Mouse (Mus musculus): ENCODE measurements around the gene Olfr810. TPM values are rescaled to one million over a fixed set of nuclear protein-coding genes. Genes with fewer than 3 reads are reported as not detected.

Gene Olfr810
- polyA plus RNA-seq (2015; fragmentation: Nextera tagmentation; extraction: Ambion mirVana), result not detected in 2 replicates

DNA sequence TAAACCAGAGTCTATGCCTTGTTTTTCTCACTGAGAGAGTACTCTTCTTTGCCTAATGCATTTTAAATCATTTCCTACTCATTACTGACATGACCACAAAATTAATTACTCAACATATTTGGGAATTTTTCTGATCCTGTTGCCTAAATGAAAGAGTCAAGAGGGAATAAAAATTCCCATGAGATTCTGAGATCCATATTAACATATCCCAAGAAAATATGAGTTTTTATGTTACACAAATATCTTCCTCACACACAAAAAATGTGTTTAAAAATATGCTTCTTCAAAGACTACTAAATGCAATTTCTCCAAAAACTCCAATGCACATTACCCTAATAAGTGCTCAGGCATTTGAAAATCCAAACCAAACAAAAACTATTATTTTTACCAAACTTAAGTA is at the start of gene Olfr810:
Olfr810 (minus strand) TSS at position 101 of the 400 bp plus-strand sequence.
- no peak for ATAC-seq (replicated peaks)
- no peaks in the 10 kb centered on the region for H3K9me3 ChIP-seq

DNA sequence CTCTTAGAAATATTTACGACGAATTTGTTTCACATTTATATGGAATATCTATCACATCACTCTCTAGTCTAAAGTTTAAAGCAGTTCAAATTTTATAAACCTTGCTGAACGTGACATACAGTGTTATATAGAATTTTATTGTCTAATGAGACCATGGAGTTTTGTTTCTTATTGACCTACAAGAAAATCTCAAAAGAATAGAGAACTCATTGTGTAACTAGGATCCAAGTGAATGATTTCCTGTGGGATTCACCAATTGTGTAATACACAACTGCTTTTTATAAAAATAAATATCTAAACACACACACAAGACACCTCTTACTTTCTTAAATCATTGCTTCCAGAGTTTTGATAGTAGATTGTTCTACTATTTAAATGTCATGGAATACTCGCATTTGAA is 9.6 kb upstream of the Olfr810 start, which contains the start of gene Olfr811:
Olfr811 (minus strand) TSS at position 101 of the 400 bp plus-strand sequence.
- Histone ChIP-seq H3K4me2 (replicated peaks) (no peak within 1 kb of the TSS), H3K9ac (replicated peaks) (no peak within 1 kb of the TSS), H3K27ac (replicated peaks) (no peak within 1 kb of the TSS), H3K4me3 (no peak within 1 kb of the TSS), H3K36me3 (no peaks in the 10 kb centered on the region), H3K9me3 (no peaks in the 10 kb centered on the region), H3K4me1 (no peaks in the 10 kb centered on the region), H3K27me3 (no peaks in the 10 kb centered on the region)
- no peak for ATAC-seq (replicated peaks)
- 88% methylated on average over 4 of the region's 4 CpGs for WGBS

More for the DNA sequence above, at the start of gene Olfr810:
- Histone ChIP-seq H3K36me3 (no peaks in the 10 kb centered on the region), H3K4me1 (no peaks in the 10 kb centered on the region), H3K27me3 (no peaks in the 10 kb centered on the region), H3K4me3 (no peak within 1 kb of the TSS), H3K4me2 (replicated peaks) (no peak within 1 kb of the TSS), H3K9ac (replicated peaks) (no peak within 1 kb of the TSS), H3K27ac (replicated peaks) (no peak within 1 kb of the TSS)

DNA sequence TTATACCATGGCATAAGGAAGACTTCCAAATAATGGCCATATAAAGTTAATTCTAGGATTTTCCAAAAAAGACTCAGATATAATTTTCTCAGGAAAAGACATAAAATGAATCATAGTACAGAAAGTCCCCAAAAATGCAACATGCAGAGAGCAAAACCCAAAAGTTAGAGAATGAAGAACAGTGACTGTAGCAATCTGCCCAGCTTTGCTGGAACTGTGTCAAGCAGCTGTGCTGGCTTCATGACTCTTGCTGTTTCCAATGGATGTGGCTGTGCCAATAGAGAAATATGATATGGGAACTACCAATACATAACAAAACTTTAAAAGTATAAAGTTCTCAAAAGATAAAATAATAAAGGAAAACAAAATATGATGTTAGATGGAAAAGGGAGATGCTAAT is 16.6 kb downstream of the Olfr810 start:
- Histone ChIP-seq H3K4me1 (no peaks in the 10 kb centered on the region), H3K4me2 (replicated peaks) (no peak overlapping the region), H3K4me3 (no peak overlapping the region), H3K9ac (replicated peaks) (no peak overlapping the region), H3K27me3 (no peaks in the 10 kb centered on the region), H3K9me3 (no peaks in the 10 kb centered on the region), H3K36me3 (no peaks in the 10 kb centered on the region), H3K27ac (replicated peaks) (no peak overlapping the region)
- no peak for ATAC-seq (replicated peaks)

DNA sequence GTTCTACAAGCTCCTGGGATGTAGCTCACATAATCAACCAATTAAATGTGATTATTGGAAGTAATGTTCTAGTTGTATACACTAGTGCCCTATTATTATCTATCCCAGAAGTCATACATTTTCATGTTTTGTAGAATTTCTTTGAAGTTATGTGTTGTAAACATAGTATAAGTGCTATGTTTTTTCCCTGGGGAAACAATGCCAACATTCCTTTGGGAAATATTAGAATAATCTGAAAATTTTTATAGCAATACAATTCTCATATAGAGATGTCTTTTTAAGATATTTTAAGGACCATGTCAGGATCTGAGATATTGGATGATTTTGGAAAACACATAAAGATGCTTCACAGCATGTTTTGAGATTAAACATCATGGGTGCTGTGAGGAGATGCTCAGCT is 20.4 kb downstream of the Olfr810 start, which contains the start of gene Olfr809:
Olfr809 (plus strand) TSS at position 301 of the 400 bp plus-strand sequence.
- Histone ChIP-seq H3K4me2 (replicated peaks) (no peak within 1 kb of the TSS), H3K36me3 (no peaks in the 10 kb centered on the region), H3K27ac (replicated peaks) (no peak within 1 kb of the TSS), H3K4me3 (no peak within 1 kb of the TSS), H3K9me3 (no peaks in the 10 kb centered on the region), H3K4me1 (no peaks in the 10 kb centered on the region), H3K27me3 (no peaks in the 10 kb centered on the region), H3K9ac (replicated peaks) (no peak within 1 kb of the TSS)
- no peak for ATAC-seq (replicated peaks)

DNA sequence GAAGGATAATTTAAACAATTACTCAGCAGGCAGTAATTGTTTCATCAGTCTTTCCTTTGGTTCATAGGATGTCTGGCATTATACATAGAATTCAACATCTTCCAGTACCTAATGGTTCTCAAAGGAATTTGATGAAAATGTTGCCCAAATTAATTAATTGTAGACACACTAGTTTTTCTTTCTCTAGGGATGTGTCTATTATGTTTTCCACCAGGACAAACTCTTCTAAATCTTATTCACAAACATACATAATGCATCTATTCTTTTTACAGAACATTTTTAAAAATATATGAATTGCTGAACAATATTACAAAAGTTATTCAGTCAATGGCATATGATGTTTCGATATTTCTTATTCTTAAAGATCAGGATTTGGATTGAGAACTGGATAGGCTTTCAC is 29.5 kb downstream of the Olfr810 start, which contains the start of gene Olfr808:
Olfr808 (plus strand) TSS at position 301 of the 400 bp plus-strand sequence.
- no peaks in the 10 kb centered on the region for H3K4me1 ChIP-seq
- no peak for ATAC-seq (replicated peaks)
- H3K36me3 ChIP-seq, result no peaks in the 10 kb centered on the region
- 94% methylated on average over 1 of the region's 1 CpGs for WGBS
- no peaks in the 10 kb centered on the region for H3K9me3 ChIP-seq
- no peak within 1 kb of the TSS for H3K4me2 ChIP-seq (replicated peaks)
- no peak within 1 kb of the TSS for H3K4me3 ChIP-seq
- no peak within 1 kb of the TSS for H3K27ac ChIP-seq (replicated peaks)
- no peak within 1 kb of the TSS for H3K9ac ChIP-seq (replicated peaks)
- H3K27me3 ChIP-seq, result no peaks in the 10 kb centered on the region

DNA sequence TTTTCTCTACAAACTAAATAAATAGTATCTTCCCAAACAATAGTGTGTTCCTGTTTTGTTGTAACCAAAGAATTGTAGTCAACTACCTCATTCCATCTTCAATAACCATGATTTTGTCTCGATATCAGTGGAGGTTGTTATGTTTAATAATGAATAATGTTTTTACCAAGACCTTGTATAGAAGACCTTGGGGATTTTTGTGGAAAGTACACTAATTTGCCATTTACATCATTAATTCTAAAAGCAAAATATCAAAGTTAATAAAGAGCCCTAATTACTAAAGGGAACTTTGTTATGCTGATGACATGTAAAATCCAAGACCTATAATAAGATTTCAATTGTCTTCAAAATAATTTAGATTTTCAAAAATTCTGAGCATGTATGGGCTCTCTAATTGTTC is 37.0 kb downstream of the Olfr810 start, which contains the start of gene Olfr807:
Olfr807 (minus strand) TSS at position 101 of the 400 bp plus-strand sequence.
- Histone ChIP-seq H3K4me3 (no peak within 1 kb of the TSS), H3K4me1 (no peaks in the 10 kb centered on the region), H3K9ac (replicated peaks) (no peak within 1 kb of the TSS), H3K4me2 (replicated peaks) (no peak within 1 kb of the TSS), H3K36me3 (no peaks in the 10 kb centered on the region), H3K9me3 (no peaks in the 10 kb centered on the region), H3K27ac (replicated peaks) (no peak within 1 kb of the TSS), H3K27me3 (no peaks in the 10 kb centered on the region)
- no peak for ATAC-seq (replicated peaks)
- 89% methylated on average over 1 of the region's 1 CpGs for WGBS

DNA sequence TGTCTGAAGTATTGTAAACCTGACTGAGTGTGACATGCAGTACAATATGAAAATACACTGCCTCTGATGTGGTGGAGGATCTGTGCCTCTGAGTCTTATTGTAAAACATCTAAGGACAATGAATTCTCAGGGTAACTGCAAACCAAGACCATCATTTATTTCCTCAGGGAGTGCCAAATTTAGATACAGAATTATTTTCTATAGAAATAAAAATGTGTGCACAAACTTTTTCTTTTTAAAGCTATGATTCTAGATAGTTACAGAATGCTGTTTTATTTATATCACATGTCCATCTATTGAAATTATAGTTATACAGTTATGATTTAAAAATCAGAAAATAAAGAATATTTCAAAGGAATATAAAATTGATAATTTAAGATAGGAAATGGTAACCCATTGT is 52.9 kb downstream of the Olfr810 start, which contains the start of gene Olfr806:
Olfr806 (minus strand) TSS at position 101 of the 400 bp plus-strand sequence.
- ATAC-seq (replicated peaks), result no peak

More for the DNA sequence above, 52.9 kb downstream of the Olfr810 start, which contains the start of gene Olfr806:
- Histone ChIP-seq H3K4me2 (replicated peaks) (no peak within 1 kb of the TSS), H3K4me1 (no peaks in the 10 kb centered on the region), H3K27ac (replicated peaks) (no peak within 1 kb of the TSS), H3K9ac (replicated peaks) (no peak within 1 kb of the TSS), H3K27me3 (no peaks in the 10 kb centered on the region), H3K4me3 (no peak within 1 kb of the TSS), H3K9me3 (no peaks in the 10 kb centered on the region), H3K36me3 (no peaks in the 10 kb centered on the region)

Other genes starting within 250 kb of the Olfr810 start
- gene Olfr794, start 227.3 kb downstream of the Olfr810 start, polyA plus RNA-seq (2015; fragmentation: Nextera tagmentation; extraction: Ambion mirVana), result not detected in 2 replicates
- not detected in 2 replicates for gene Olfr796, start 182.3 kb downstream of the Olfr810 start, polyA plus RNA-seq (2015; fragmentation: Nextera tagmentation; extraction: Ambion mirVana)
- not detected in 2 replicates for gene Olfr798, start 167.0 kb downstream of the Olfr810 start, polyA plus RNA-seq (2015; fragmentation: Nextera tagmentation; extraction: Ambion mirVana)
- gene Olfr799, start 157.4 kb downstream of the Olfr810 start, polyA plus RNA-seq (2015; fragmentation: Nextera tagmentation; extraction: Ambion mirVana), result not detected in 2 replicates
- not detected in 2 replicates for gene Olfr800, start 137.2 kb downstream of the Olfr810 start, polyA plus RNA-seq (2015; fragmentation: Nextera tagmentation; extraction: Ambion mirVana)
- not detected in 2 replicates for gene Olfr801, start 121.1 kb downstream of the Olfr810 start, polyA plus RNA-seq (2015; fragmentation: Nextera tagmentation; extraction: Ambion mirVana)
- gene Olfr802, start 106.7 kb downstream of the Olfr810 start, polyA plus RNA-seq (2015; fragmentation: Nextera tagmentation; extraction: Ambion mirVana), result 0.06 TPM in 1 of 2 replicates, not detected in the other
- not detected in 2 replicates for gene Olfr803, start 100.6 kb downstream of the Olfr810 start, polyA plus RNA-seq (2015; fragmentation: Nextera tagmentation; extraction: Ambion mirVana)
- gene Olfr804, start 91.7 kb downstream of the Olfr810 start, polyA plus RNA-seq (2015; fragmentation: Nextera tagmentation; extraction: Ambion mirVana), result not detected in 2 replicates
- gene Olfr805, start 65.5 kb downstream of the Olfr810 start, polyA plus RNA-seq (2015; fragmentation: Nextera tagmentation; extraction: Ambion mirVana), result not detected in 2 replicates
- not detected in 2 replicates for gene Olfr806, start 53.0 kb downstream of the Olfr810 start, polyA plus RNA-seq (2015; fragmentation: Nextera tagmentation; extraction: Ambion mirVana)
- gene Olfr807, start 37.1 kb downstream of the Olfr810 start, polyA plus RNA-seq (2015; fragmentation: Nextera tagmentation; extraction: Ambion mirVana), result not detected in 2 replicates
- gene Olfr808, start 29.4 kb downstream of the Olfr810 start, polyA plus RNA-seq (2015; fragmentation: Nextera tagmentation; extraction: Ambion mirVana), result not detected in 2 replicates
- gene Olfr809, start 20.3 kb downstream of the Olfr810 start, polyA plus RNA-seq (2015; fragmentation: Nextera tagmentation; extraction: Ambion mirVana), result not detected in 2 replicates
- not detected in 2 replicates for gene Olfr811, start 9.5 kb upstream of the Olfr810 start, polyA plus RNA-seq (2015; fragmentation: Nextera tagmentation; extraction: Ambion mirVana)
- gene Olfr812, start 51.2 kb upstream of the Olfr810 start, polyA plus RNA-seq (2015; fragmentation: Nextera tagmentation; extraction: Ambion mirVana), result not detected in 2 replicates
- gene Olfr813, start 60.5 kb upstream of the Olfr810 start, polyA plus RNA-seq (2015; fragmentation: Nextera tagmentation; extraction: Ambion mirVana), result not detected in 2 replicates
- not detected in 2 replicates for gene Olfr814, start 84.9 kb upstream of the Olfr810 start, polyA plus RNA-seq (2015; fragmentation: Nextera tagmentation; extraction: Ambion mirVana)
- gene Olfr815, start 111.0 kb upstream of the Olfr810 start, polyA plus RNA-seq (2015; fragmentation: Nextera tagmentation; extraction: Ambion mirVana), result not detected in 2 replicates
- not detected in 2 replicates for gene Olfr816, start 120.7 kb upstream of the Olfr810 start, polyA plus RNA-seq (2015; fragmentation: Nextera tagmentation; extraction: Ambion mirVana)
- gene Olfr818, start 154.2 kb upstream of the Olfr810 start, polyA plus RNA-seq (2015; fragmentation: Nextera tagmentation; extraction: Ambion mirVana), result not detected in 2 replicates
- gene Olfr819, start 172.3 kb upstream of the Olfr810 start, polyA plus RNA-seq (2015; fragmentation: Nextera tagmentation; extraction: Ambion mirVana), result not detected in 2 replicates
- gene Olfr247, start 181.2 kb upstream of the Olfr810 start, polyA plus RNA-seq (2015; fragmentation: Nextera tagmentation; extraction: Ambion mirVana), result not detected in 2 replicates
- not detected in 2 replicates for gene Gm10310, start 190.1 kb upstream of the Olfr810 start, polyA plus RNA-seq (2015; fragmentation: Nextera tagmentation; extraction: Ambion mirVana)
- not detected in 2 replicates for gene Olfr820, start 217.7 kb upstream of the Olfr810 start, polyA plus RNA-seq (2015; fragmentation: Nextera tagmentation; extraction: Ambion mirVana)
- not detected in 2 replicates for gene Olfr821, start 235.4 kb upstream of the Olfr810 start, polyA plus RNA-seq (2015; fragmentation: Nextera tagmentation; extraction: Ambion mirVana)

All from forebrain, embryonic 15.5 days (tissue).